Mouse (Mus musculus): ENCODE data around the gene Crx. TPM values are rescaled to one million over a fixed set of nuclear protein-coding genes. Genes with fewer than 3 reads are reported as not detected.
A peak's percentile ranks its signal among the peaks of the same experiment; 100 is the strongest.

Crx gene
- polyA plus RNA-seq, 1 experiment from 2014 or later = 0.07 TPM

DNA sequence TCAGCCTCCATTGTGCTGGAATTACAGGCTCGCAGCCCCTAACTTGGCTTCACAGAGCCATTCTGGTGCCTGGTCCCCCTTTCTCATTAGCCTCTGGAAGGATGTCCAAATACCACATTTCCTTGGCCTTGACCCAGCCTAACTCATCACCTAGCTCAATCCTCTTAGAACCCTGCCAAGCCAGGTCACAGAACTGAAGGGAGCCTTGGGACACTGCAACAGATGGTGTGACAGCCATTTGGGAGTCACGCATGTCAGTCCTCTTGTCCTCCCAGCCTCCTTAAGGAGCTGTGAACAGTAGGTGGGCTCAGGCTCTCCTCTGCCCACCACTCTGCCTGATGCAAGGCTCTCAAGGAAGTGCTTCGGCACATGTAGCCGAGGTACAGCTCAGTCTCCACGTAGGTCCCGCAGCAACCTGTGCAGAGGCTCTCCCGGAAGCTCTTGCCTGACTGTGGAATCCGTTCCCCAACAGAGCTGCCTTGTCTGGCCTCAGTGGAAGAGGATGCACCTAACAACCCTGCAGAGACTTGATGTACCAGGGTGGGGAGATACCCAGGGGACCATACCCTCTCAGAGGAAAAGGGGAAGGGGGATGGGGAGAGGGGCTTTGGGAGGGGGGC is 28.3 kb upstream of the Crx start:
- Histone ChIP-seq H3K27ac (no peak overlapping the region), H3K4me1 (peaks cover 6% of the 10 kb centered on the region), H3K9me3 (no peaks in the 10 kb centered on the region), H3K4me3 (no peak overlapping the region), H3K36me3 (replicated peaks) (no peaks in the 10 kb centered on the region), H3K27me3 (ENCODE audit: poor library complexity, severe bottlenecking) (no peaks in the 10 kb centered on the region)
- DNase-seq (ENCODE audit: extremely low spot score, low spot score) = no peak
- 76% methylated on average over 8 of the region's 8 CpGs for WGBS

DNA sequence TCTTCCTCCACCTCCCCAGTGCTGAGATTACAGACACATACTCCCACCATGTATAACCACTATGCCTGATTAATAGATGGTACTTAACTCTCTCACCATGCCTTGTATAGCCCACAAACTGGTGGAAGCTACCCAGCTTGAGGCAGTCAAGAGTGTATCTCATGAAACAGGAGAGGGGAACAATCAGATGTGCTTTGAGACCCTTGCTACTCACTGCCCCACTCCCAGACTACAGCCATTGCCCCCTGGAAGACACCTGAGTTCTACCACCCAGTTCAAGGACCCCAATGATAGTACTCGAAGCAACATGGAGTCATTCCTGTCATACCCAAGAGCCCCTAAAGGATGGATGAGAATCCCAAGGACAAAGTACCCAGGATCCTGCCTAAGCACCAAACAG is 26.8 kb upstream of the Crx start:
- Histone ChIP-seq H3K36me3 (replicated peaks) (no peaks in the 10 kb centered on the region), H3K27me3 (ENCODE audit: poor library complexity, severe bottlenecking) (no peaks in the 10 kb centered on the region), H3K4me1 (no peaks in the 10 kb centered on the region), H3K4me3 (no peak overlapping the region), H3K27ac (no peak overlapping the region), H3K9me3 (no peaks in the 10 kb centered on the region)
- no peak for DNase-seq (ENCODE audit: extremely low spot score, low spot score)
- WGBS = 95% methylated on average over 1 of the region's 1 CpGs

DNA sequence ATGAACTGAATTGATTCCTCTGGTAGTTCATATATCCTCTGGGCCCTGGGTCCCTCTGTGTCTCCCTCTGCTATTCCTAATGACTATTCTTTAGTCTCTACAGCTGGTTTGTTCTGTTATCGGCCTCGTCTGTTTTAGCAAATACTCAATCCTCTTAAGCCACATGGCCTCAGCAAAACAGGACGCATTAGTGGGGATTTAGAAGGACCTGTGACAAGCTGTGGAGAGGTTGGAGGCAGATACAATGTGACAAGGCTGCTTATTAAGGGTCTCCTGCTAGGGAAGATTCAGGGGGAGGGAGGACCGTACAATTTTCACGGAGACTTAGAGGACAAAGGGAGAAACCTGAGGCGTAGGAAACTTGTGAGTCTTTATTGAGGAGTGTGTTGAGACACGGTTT is 26.1 kb upstream of the Crx start:
- Histone ChIP-seq H3K27ac (no peak overlapping the region), H3K4me3 (no peak overlapping the region), H3K4me1 (no peaks in the 10 kb centered on the region), H3K27me3 (ENCODE audit: poor library complexity, severe bottlenecking) (no peaks in the 10 kb centered on the region), H3K36me3 (replicated peaks) (no peaks in the 10 kb centered on the region), H3K9me3 (no peaks in the 10 kb centered on the region)
- 60% methylated on average over 7 of the region's 7 CpGs for WGBS
- DNase-seq (ENCODE audit: extremely low spot score, low spot score) = no peak

DNA sequence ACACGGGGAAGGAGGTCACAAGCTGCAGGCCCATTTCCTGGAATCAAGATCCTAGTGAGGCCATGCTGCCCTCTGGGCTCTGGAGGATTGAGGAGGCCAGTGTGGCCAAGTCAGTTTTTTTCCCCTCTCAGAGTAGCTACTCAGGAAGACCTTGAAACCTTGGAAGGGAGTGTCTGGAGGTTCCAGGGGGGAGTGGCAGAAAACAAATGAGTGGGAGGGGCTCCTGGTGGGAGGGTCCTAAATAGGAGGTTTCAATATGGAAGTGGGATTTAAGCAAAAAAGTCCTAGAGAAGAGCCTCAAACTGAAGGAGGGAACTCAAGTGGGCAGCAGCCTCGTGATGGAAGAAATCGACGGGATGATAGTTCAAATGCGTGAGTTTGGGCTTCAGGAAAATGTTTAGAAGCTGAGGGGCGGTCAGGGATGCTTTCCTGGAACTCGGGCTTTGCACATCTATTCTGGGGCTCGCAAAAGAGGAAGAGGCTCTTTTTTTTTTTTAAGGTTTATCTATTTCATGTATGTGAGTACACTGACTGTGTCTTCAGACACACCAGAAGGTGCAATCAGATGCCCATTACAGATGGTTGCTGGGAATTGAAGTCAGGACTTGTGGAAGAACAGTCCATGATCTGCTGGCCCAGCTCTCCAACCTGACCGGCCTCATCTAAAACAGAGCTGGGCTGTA is 21.7 kb upstream of the Crx start:
- no peak overlapping the region for H3K4me3 ChIP-seq
- DNase-seq (ENCODE audit: extremely low spot score, low spot score) = no peak
- no peaks in the 10 kb centered on the region for H3K9me3 ChIP-seq
- no peaks in the 10 kb centered on the region for H3K36me3 ChIP-seq (replicated peaks)
- H3K27ac ChIP-seq = no peak overlapping the region
- 82% methylated on average over 9 of the region's 9 CpGs for WGBS
- H3K4me1 ChIP-seq = no peaks in the 10 kb centered on the region
- H3K27me3 ChIP-seq (ENCODE audit: poor library complexity, severe bottlenecking) = no peaks in the 10 kb centered on the region

DNA sequence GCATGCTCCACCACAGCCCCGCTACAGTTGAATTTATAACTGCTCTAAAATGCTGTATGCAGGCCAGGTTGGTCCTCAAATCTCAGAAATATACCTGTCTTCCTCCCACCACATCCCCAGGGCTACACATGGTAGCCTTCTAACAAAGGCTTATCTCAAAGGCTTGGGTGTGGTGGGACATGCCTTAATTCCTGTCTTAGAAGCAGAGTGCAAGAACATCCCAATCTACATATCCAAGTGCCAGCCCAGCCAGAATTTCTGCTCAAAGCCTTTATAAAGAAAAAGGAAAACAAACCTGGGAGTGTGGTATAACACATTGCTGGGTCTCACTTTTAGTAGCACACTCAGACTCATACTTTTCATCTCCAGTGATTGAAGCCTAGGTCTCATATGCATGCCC is 14.5 kb upstream of the Crx start:
- Histone ChIP-seq H3K9me3 (no peaks in the 10 kb centered on the region), H3K36me3 (replicated peaks) (no peaks in the 10 kb centered on the region), H3K4me3 (no peak overlapping the region), H3K27me3 (ENCODE audit: poor library complexity, severe bottlenecking) (no peaks in the 10 kb centered on the region), H3K27ac (no peak overlapping the region), H3K4me1 (no peaks in the 10 kb centered on the region)
- DNase-seq (ENCODE audit: extremely low spot score, low spot score) = no peak
- WGBS = 89% methylated on average over 1 of the region's 1 CpGs

DNA sequence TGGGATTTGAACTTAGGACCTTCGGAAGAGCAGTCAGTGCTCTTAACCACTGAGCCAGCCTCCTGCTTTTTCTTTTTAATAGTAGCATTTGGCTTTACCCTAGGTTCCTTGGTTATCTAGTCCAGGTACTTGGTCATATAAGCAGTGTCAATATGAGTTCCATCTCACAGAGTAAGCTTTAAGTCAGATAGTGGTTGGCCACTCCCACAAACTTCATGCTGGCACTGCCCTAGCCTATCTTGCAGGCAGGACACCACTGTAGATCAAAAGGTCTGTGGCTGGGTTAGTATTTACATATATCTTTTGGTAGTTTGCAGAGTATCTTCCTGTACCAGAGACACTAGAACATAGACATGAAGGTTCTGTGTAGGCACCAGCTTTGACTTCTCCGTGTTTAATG is 4.4 kb upstream of the Crx start:
- H3K36me3 ChIP-seq (replicated peaks) = no peaks in the 10 kb centered on the region
- no peaks in the 10 kb centered on the region for H3K9me3 ChIP-seq
- no peak overlapping the region for H3K4me3 ChIP-seq
- DNase-seq (ENCODE audit: extremely low spot score, low spot score) = no peak
- 92% methylated on average over 2 of the region's 2 CpGs for WGBS
- H3K27me3 ChIP-seq (ENCODE audit: poor library complexity, severe bottlenecking) = no peaks in the 10 kb centered on the region
- no peak overlapping the region for H3K27ac ChIP-seq
- peaks cover 11% of the 10 kb centered on the region for H3K4me1 ChIP-seq

DNA sequence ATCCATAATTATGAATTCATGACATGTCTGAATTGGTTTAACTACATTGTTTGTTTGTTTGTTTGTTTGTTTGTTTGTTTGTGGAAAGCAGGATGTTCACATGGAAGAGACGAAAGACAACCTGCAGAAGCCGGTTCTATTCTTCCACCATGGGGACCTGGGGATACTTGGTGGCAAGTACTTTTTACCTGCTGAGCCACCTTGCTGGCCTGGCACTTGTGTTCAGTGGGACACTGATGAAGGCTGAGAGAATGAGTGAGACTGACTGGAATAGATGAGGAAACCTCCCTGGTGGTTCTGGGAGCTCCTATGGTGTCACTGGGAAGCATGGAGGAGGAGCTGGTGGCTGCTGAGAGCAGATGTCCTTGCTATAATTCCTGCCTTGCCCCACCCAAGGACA is 2.5 kb upstream of the Crx start, which contains the start of gene Crxos:
Gene Crxos (plus strand): TSS at position 301 of the 400 bp plus-strand sequence.
- Histone ChIP-seq H3K27ac (peak within 1 kb of the TSS; percentile 26; the same call in 1 of the 2 replicates), H3K9me3 (no peaks in the 10 kb centered on the region), H3K27me3 (ENCODE audit: poor library complexity, severe bottlenecking) (no peaks in the 10 kb centered on the region), H3K36me3 (replicated peaks) (no peaks in the 10 kb centered on the region), H3K4me1 (peaks cover 11% of the 10 kb centered on the region), H3K4me3 (no peak within 1 kb of the TSS)
- DNase-seq (ENCODE audit: extremely low spot score, low spot score) = no peak
- 87% methylated on average over 2 of the region's 2 CpGs for WGBS

DNA sequence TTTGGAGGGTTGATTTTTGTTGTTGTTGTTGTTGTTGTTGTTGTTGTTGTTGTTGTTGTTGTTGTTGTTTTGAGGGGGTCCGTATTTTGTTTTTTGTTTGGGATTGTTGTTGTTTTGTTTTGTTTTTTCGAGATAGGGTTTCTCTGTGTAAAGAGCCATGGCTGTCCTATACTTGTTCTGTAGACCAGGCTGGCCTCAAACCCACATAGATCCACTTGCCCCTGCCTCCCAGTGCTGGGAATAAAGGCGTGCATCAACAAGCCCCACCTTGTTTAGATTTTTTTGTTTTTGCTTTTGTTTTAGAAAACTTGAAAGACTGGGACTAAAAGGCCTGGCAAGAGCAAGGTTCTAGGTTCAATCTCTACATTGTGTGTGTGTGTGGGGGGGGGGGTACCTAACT is 2.1 kb upstream of the Crx start:
- Histone ChIP-seq H3K4me3 (no peak overlapping the region), H3K27me3 (ENCODE audit: poor library complexity, severe bottlenecking) (no peaks in the 10 kb centered on the region), H3K9me3 (no peaks in the 10 kb centered on the region), H3K4me1 (peaks cover 11% of the 10 kb centered on the region), H3K36me3 (replicated peaks) (no peaks in the 10 kb centered on the region), H3K27ac (peak overlapping the region; percentile 26; the same call in 1 of the 2 replicates)
- WGBS = 43% methylated on average over 3 of the region's 3 CpGs
- no peak for DNase-seq (ENCODE audit: extremely low spot score, low spot score)

DNA sequence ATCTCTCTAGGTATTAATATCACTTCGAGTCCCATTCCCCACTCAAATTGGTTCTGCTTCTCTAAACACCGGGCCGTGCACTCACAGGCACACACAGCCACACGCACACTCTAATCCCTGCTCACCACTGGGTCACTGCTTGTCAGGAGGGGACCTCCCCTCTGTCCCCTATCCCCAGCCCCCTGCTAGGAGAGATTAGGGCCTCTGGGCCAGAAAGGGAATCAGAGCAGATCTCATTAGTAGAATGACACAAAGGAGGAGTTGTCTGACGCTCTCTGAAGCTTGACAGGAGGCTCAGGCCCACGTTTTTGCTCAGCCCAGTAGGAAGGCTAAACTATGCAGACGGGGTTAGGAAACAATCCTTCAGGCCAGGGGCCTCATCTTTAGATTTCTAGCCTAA is 1.6 kb upstream of the Crx start:
- Histone ChIP-seq H3K27me3 (ENCODE audit: poor library complexity, severe bottlenecking) (no peaks in the 10 kb centered on the region), H3K36me3 (replicated peaks) (no peaks in the 10 kb centered on the region), H3K27ac (peak overlapping the region; percentile 26; the same call in 1 of the 2 replicates), H3K9me3 (no peaks in the 10 kb centered on the region), H3K4me3 (no peak overlapping the region), H3K4me1 (peaks cover 11% of the 10 kb centered on the region)
- WGBS = 3% methylated on average over 7 of the region's 7 CpGs
- peak; percentile 30 for DNase-seq (ENCODE audit: extremely low spot score, low spot score)

DNA sequence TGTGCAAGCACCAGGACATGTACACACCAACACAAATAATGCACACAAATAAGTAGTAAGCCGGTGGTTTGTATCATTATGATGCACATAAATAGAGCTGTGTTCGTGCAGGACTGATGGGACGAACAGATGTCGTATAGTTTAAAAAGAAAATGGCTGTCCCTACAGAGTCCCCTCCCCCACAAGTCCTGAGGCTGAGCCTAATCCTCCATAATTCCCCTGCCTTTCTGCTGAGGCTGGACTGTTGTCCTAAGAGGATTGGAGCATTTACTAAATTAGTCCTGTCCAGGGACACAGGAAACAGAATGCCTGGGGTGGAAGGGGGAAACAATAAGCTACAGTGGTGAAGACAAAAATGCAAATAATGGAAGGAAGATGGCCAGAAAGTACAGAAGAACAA is 15.7 kb downstream of the Crx start:
- H3K4me1 ChIP-seq = 0 out of 2 replicates have a peak, but pooled peaks cover 3% of the 10 kb centered on the region
- H3K4me3 ChIP-seq = no peak overlapping the region
- WGBS = 59% methylated on average over 4 of the region's 4 CpGs
- no peaks in the 10 kb centered on the region for H3K36me3 ChIP-seq (replicated peaks)
- H3K27ac ChIP-seq = no peak overlapping the region
- DNase-seq (ENCODE audit: extremely low spot score, low spot score) = no peak
- no peaks in the 10 kb centered on the region for H3K27me3 ChIP-seq (ENCODE audit: poor library complexity, severe bottlenecking)
- no peaks in the 10 kb centered on the region for H3K9me3 ChIP-seq

DNA sequence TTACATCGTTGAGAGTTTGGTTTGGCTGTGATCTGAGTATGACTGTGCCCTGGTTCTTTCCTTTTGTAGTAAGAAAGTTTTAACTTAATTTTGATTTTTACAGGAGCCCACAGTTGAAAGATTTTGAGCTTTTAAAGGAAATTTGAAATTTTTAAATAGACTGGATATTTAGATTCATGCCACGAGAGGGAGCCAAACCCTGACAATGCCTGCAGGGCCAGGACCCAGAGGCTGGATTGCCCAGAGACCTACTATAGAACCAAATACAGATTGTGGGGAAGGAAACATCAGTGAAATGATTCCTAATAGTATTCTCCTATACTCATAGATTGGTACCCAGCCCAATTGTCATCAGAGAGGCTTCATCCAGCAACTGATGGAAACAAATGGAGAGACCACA is 20.1 kb downstream of the Crx start:
- 36% methylated on average over 2 of the region's 2 CpGs for WGBS
- H3K27ac ChIP-seq = no peak overlapping the region
- no peaks in the 10 kb centered on the region for H3K36me3 ChIP-seq (replicated peaks)
- no peak for DNase-seq (ENCODE audit: extremely low spot score, low spot score)
- H3K4me3 ChIP-seq = no peak overlapping the region
- 0 out of 2 replicates have a peak, but pooled peaks cover 3% of the 10 kb centered on the region for H3K4me1 ChIP-seq
- no peaks in the 10 kb centered on the region; the same call in 1 of the 2 replicates for H3K9me3 ChIP-seq
- no peaks in the 10 kb centered on the region for H3K27me3 ChIP-seq (ENCODE audit: poor library complexity, severe bottlenecking)

DNA sequence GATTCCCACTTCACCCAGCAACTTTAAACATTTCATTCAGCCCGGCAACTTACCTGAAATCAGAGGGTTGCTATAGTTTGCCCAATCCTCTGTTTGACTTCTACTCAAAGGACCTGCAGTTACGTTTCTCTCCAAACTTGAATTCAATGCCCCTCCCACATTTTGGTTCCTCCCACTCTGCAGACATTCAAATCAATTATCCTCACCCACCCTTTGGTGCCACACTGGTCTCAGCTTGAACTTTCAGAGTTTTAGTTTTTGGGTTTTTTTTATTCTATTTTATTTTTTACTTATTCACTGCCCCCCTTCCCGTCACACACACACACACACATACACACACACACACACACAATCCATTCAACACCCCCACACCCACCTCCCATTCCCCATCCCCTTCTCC is 40.2 kb downstream of the Crx start, which contains the start of gene Obox6:
Gene Obox6 (minus strand): TSS at position 101 of the 400 bp plus-strand sequence.
- no peaks in the 10 kb centered on the region for H3K36me3 ChIP-seq (replicated peaks)
- peaks cover 51% of the 10 kb centered on the region for H3K9me3 ChIP-seq
- no peaks in the 10 kb centered on the region for H3K27me3 ChIP-seq (ENCODE audit: poor library complexity, severe bottlenecking)
- WGBS = 94% methylated on average over 3 of the region's 3 CpGs
- DNase-seq (ENCODE audit: extremely low spot score, low spot score) = no peak
- H3K27ac ChIP-seq = no peak within 1 kb of the TSS
- H3K4me3 ChIP-seq = no peak within 1 kb of the TSS
- no peaks in the 10 kb centered on the region for H3K4me1 ChIP-seq

Measured in forebrain, embryonic 10.5 days (tissue).